Mouse (Mus musculus) NIH3T3 (cell line): ENCODE measurements around the gene Nedd9.

Source experiments
- DNase-seq: peaks from one replicate; pipeline ENCODE4 v3.0.0-alpha.2; 2012; ENCODE audit warnings: low read depth

Nedd9 gene

GRCm38 (mm10) chr13:41486606-41487408 lies at the start of gene Nedd9:
Gene Nedd9 (minus strand): TSS chr13:41487362.
- no peak for DNase-seq

- no peak for DNase-seq
Observed at GRCm38 (mm10) chr13:41532625-41533024, 45.5 kb upstream of the Nedd9 start.

GRCm38 (mm10) chr13:41530326-41530725 lies 43.2 kb upstream of the Nedd9 start:
- DNase-seq = peak; percentile 88

- DNase-seq = no peak
Observed at GRCm38 (mm10) chr13:41524208-41524607, 37.0 kb upstream of the Nedd9 start.

GRCm38 (mm10) chr13:41521296-41521695 lies 34.1 kb upstream of the Nedd9 start:
- DNase-seq = no peak

GRCm38 (mm10) chr13:41520549-41521161 lies 33.5 kb upstream of the Nedd9 start:
- DNase-seq = peak; percentile 62

- no peak for DNase-seq
Observed at GRCm38 (mm10) chr13:41519792-41520191, 32.6 kb upstream of the Nedd9 start.

- peak; percentile 92 for DNase-seq
Observed at GRCm38 (mm10) chr13:41517193-41517592, 30.0 kb upstream of the Nedd9 start.

GRCm38 (mm10) chr13:41515749-41516148 lies 28.6 kb upstream of the Nedd9 start:
- DNase-seq = no peak

GRCm38 (mm10) chr13:41514918-41515317 lies 27.8 kb upstream of the Nedd9 start:
- DNase-seq = peak; percentile 51

GRCm38 (mm10) chr13:41513456-41513855 lies 26.3 kb upstream of the Nedd9 start:
- DNase-seq = no peak

GRCm38 (mm10) chr13:41512243-41512642 lies 25.1 kb upstream of the Nedd9 start:
- no peak for DNase-seq

- DNase-seq = peak; percentile 75
Observed at GRCm38 (mm10) chr13:41510631-41511419, 23.7 kb upstream of the Nedd9 start.

GRCm38 (mm10) chr13:41505594-41505993 lies 18.4 kb upstream of the Nedd9 start:
- no peak for DNase-seq

GRCm38 (mm10) chr13:41504997-41505396 lies 17.8 kb upstream of the Nedd9 start:
- no peak for DNase-seq

GRCm38 (mm10) chr13:41504448-41504847 lies 17.3 kb upstream of the Nedd9 start:
- no peak for DNase-seq

GRCm38 (mm10) chr13:41502917-41503301 lies 15.7 kb upstream of the Nedd9 start:
- no peak for DNase-seq

GRCm38 (mm10) chr13:41502136-41502916 lies 15.2 kb upstream of the Nedd9 start:
- DNase-seq = no peak

GRCm38 (mm10) chr13:41500793-41501192 lies 13.6 kb upstream of the Nedd9 start:
- no peak for DNase-seq

- no peak for DNase-seq
Observed at GRCm38 (mm10) chr13:41498611-41499121, 11.5 kb upstream of the Nedd9 start.

- peak; percentile 44 for DNase-seq
Observed at GRCm38 (mm10) chr13:41494681-41495080, 7.5 kb upstream of the Nedd9 start.
